Mouse (Mus musculus) common myeloid progenitor, adult 5-6 weeks (primary cell): ENCODE results near the gene Btbd11. TPM values are rescaled to one million over a fixed set of nuclear protein-coding genes. Genes with fewer than 3 reads are reported as not detected.

Source experiments
- ATAC-seq: replicated peaks from 2 replicates; pipeline ENCODE4 v1.8.0; 2016; ENCODE audit warnings: low read depth, mild to moderate bottlenecking, moderate TSS enrichment, inconsistent platforms; ENCODE audit not compliant: poor library complexity, severe bottlenecking
- total RNA-seq: library from RNA; stranded (forward); fragments of 200-1000, 187-1606 nt; gene quantifications from 2 replicates; pipeline ENCODE4 v1.2.3, GENCODE M21; 2017

The Btbd11 gene
- total RNA-seq, 1 experiment from 2014 or later = 2.2 TPM

- ATAC-seq = peak; percentile 62; the same call in 1 of the 2 replicates
Measured at GRCm38 (mm10) chr10:85473265-85473664, 86.7 kb downstream of the Btbd11 start.

GRCm38 (mm10) chr10:85473871-85474270 lies 87.3 kb downstream of the Btbd11 start:
- ATAC-seq = no peak

- ATAC-seq = no peak
Measured at GRCm38 (mm10) chr10:85475642-85476345, 89.2 kb downstream of the Btbd11 start.

GRCm38 (mm10) chr10:85479959-85480625 lies 93.5 kb downstream of the Btbd11 start:
- ATAC-seq = no peak

- ATAC-seq = no peak
Measured at GRCm38 (mm10) chr10:85481106-85481505, 94.5 kb downstream of the Btbd11 start.

- no peak for ATAC-seq
Measured at GRCm38 (mm10) chr10:85482064-85482473, 95.5 kb downstream of the Btbd11 start.

- ATAC-seq = no peak
Measured at GRCm38 (mm10) chr10:85482480-85482879, 95.9 kb downstream of the Btbd11 start.

- no peak for ATAC-seq
Measured at GRCm38 (mm10) chr10:85486456-85486855, 99.8 kb downstream of the Btbd11 start.

GRCm38 (mm10) chr10:85492583-85492982 lies 106.0 kb downstream of the Btbd11 start:
- no peak for ATAC-seq

GRCm38 (mm10) chr10:85496358-85496757 lies 109.7 kb downstream of the Btbd11 start:
- ATAC-seq = no peak

GRCm38 (mm10) chr10:85496981-85497380 lies 110.4 kb downstream of the Btbd11 start:
- ATAC-seq = no peak

GRCm38 (mm10) chr10:85497931-85498330 lies 111.3 kb downstream of the Btbd11 start:
- ATAC-seq = no peak

GRCm38 (mm10) chr10:85500573-85501155 lies 114.0 kb downstream of the Btbd11 start:
- no peak for ATAC-seq

GRCm38 (mm10) chr10:85501966-85502566 lies 115.5 kb downstream of the Btbd11 start:
- peak; percentile 85 for ATAC-seq

- ATAC-seq = peak; percentile 13
Measured at GRCm38 (mm10) chr10:85502656-85503055, 116.0 kb downstream of the Btbd11 start.

- peak; percentile 19; the same call in 1 of the 2 replicates for ATAC-seq
Measured at GRCm38 (mm10) chr10:85503453-85503852, 116.8 kb downstream of the Btbd11 start.

GRCm38 (mm10) chr10:85507270-85508050 lies 120.8 kb downstream of the Btbd11 start:
- ATAC-seq = no peak

- ATAC-seq = no peak
Measured at GRCm38 (mm10) chr10:85508193-85508794, 121.7 kb downstream of the Btbd11 start.

GRCm38 (mm10) chr10:85509000-85509399 lies 122.4 kb downstream of the Btbd11 start:
- ATAC-seq = no peak

- ATAC-seq = no peak
Measured at GRCm38 (mm10) chr10:85510329-85510728, 123.7 kb downstream of the Btbd11 start.
